Mouse (Mus musculus): ENCODE results near the gene Trip13.
A peak's percentile ranks its signal among the peaks of the same experiment; 100 is the strongest.

Trip13 gene

GRCm38 (mm10) chr13:73886601-73887000, 51.0 kb downstream of the Trip13 start:
- DNase-seq (ENCODE audit: low spot score in 2 of 2) = no peak

GRCm38 (mm10) chr13:73886066-73886465, 51.5 kb downstream of the Trip13 start:
- no peak for DNase-seq (ENCODE audit: low spot score in 2 of 2)

GRCm38 (mm10) chr13:73885656-73886055, 51.9 kb downstream of the Trip13 start:
- no peak for DNase-seq (ENCODE audit: low spot score in 2 of 2)

- DNase-seq (ENCODE audit: low spot score in 2 of 2) = no peak
Observed at GRCm38 (mm10) chr13:73881347-73881746, 56.2 kb downstream of the Trip13 start.

GRCm38 (mm10) chr13:73879824-73880223, 57.8 kb downstream of the Trip13 start:
- peak; percentile 27 to 41 for DNase-seq (ENCODE audit: low spot score in 2 of 2)

GRCm38 (mm10) chr13:73872159-73872558, 65.4 kb downstream of the Trip13 start:
- DNase-seq (ENCODE audit: low spot score in 2 of 2) = no peak
